Comparison of ENCODE assay signal across 9 mouse cellular contexts in the genomic region with DNA sequence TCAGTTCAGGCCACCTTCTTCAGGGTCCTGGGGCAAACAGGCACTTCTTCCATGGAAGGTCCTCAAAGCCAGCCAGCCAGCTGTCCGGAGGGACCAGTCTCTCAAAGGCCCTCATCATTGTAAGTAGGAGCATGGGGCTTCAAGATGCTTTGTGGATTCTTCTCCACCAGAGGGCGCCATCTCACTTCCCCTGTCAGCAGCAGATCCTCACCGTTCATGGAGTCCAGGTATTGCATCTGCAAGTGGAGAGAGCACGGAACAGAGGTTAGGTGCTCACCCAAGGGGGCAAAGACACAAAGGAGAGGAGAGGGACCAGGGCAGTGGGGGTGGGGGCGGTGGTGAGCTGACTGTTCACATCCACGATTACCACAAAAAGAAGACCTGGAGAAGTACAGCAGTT. TPM values are rescaled to one million over a fixed set of nuclear protein-coding genes. Genes with fewer than 3 reads are reported as not detected.
A peak's percentile ranks its signal among the peaks of the same experiment; 100 is the strongest.
DNase-seq lines count a peak whose midpoint lies in the region; ATAC-seq and TF ChIP-seq lines count a peak whose summit lies in the region.
"Had no signal": no experiment of that assay in that cellular context is flagged by ENCODE, and none has a peak within 500 bp of the region (broad histone marks: within the 10 kb centered on the region; RNA-seq: fewer than 3 reads in every experiment).

No protein-coding gene starts in this region.

- H3K4me2 ChIP-seq in CH12.LX (ENCODE audit: insufficient read depth, low read depth, poor library complexity, severe bottlenecking) = no peak overlapping the region
- H3K4me2 ChIP-seq in lung, embryonic 14.5 days = no peak overlapping the region

- no peak overlapping the region for H3K27ac ChIP-seq in CH12.LX (ENCODE audit: insufficient read depth, low read depth)
- no peak overlapping the region for H3K27ac ChIP-seq in heart, embryonic 10.5 days
- no peak overlapping the region for H3K27ac ChIP-seq in lung, embryonic 14.5 days (ENCODE audit: low read depth)

- H3K27me3 ChIP-seq in CH12.LX (replicated peaks) = no peaks in the 10 kb centered on the region
- no peaks in the 10 kb centered on the region for H3K27me3 ChIP-seq in heart, embryonic 10.5 days (ENCODE audit: insufficient read depth, poor library complexity, severe bottlenecking)
- no peaks in the 10 kb centered on the region for H3K27me3 ChIP-seq in lung, embryonic 14.5 days (ENCODE audit: insufficient read depth, low read length)

- no peak overlapping the region for H3K4me3 ChIP-seq in CH12.LX (replicated peaks in 1 of 3; ENCODE audit: low read depth in 2 of 3, low read length in 2 of 3, poor library complexity in 1 of 3)
- no peak overlapping the region for H3K4me3 ChIP-seq in heart, embryonic 10.5 days
- no peak overlapping the region for H3K4me3 ChIP-seq in lung, embryonic 14.5 days (ENCODE audit: low read depth, low read length)

- TF ChIP-seq EP300 in CH12.LX (IDR thresholded peaks at IDR 0.05; ENCODE audit: low read length) = no peak

- WGBS in heart, embryonic 10.5 days = 38% methylated on average over 6 of the region's 6 CpGs
- 23% methylated on average over 6 of the region's 6 CpGs for WGBS in lung, embryonic 14.5 days

- no peaks in the 10 kb centered on the region for H3K4me1 ChIP-seq in CH12.LX (ENCODE audit: control insufficient read depth in 1 of 2, insufficient read depth in 2 of 2)
- no peaks in the 10 kb centered on the region for H3K4me1 ChIP-seq in heart, embryonic 10.5 days
- H3K4me1 ChIP-seq in lung, embryonic 14.5 days (ENCODE audit: insufficient read depth) = no peaks in the 10 kb centered on the region

- H3K9me3 ChIP-seq in CH12.LX (replicated peaks; ENCODE audit: low read length) = no peaks in the 10 kb centered on the region
- H3K9me3 ChIP-seq in heart, embryonic 10.5 days = no peaks in the 10 kb centered on the region
- H3K9me3 ChIP-seq in lung, embryonic 14.5 days (ENCODE audit: low read depth, low read length) = no peaks in the 10 kb centered on the region

- peaks cover 53 to 86% of the 10 kb centered on the region in 2 experiments for H3K36me3 ChIP-seq in CH12.LX (replicated peaks in 1 of 2; ENCODE audit: control insufficient read depth in 1 of 2, insufficient read depth in 1 of 2, low read length in 1 of 2)
- H3K36me3 ChIP-seq in heart, embryonic 10.5 days = peaks cover 77% of the 10 kb centered on the region
- peaks cover 57% of the 10 kb centered on the region; the same call in 1 of the 2 replicates for H3K36me3 ChIP-seq in lung, embryonic 14.5 days (ENCODE audit: insufficient read depth)

- TF ChIP-seq RAD21 in CH12.LX (IDR thresholded peaks at IDR 0.05; ENCODE audit: low read depth, low read length) = peak; percentile 75

- ATAC-seq in lung, embryonic 14.5 days (ENCODE audit: insufficient read depth) = peak; percentile 44; the same call in 1 of the 2 replicates

- H3K9ac ChIP-seq in CH12.LX (ENCODE audit: insufficient read depth, low read depth) = no peak overlapping the region
- no peak overlapping the region for H3K9ac ChIP-seq in lung, embryonic 14.5 days

- DNase-seq in CH12.LX (ENCODE audit: extremely low read depth) = peak; percentile 77
- peak; percentile 67 for DNase-seq in adrenal gland, adult 8-10 months
- peak; percentile 83 for DNase-seq in embryo, embryonic 11 days
- peak; percentile 88 for DNase-seq in heart, embryonic 10.5 days (ENCODE audit: low spot score)
- DNase-seq in kidney, postnatal 4 days = peak; percentile 84 to 88
- peak; percentile 89 for DNase-seq in lung, embryonic 14.5 days
- DNase-seq in retina, adult 2 months (ENCODE audit: low read depth, low spot score) = peak; percentile 64
- DNase-seq in thymus, postnatal 25 days = peak; percentile 77

- dilution Hi-C loops in CH12.LX (cut with MboI; ENCODE audit: extremely low pct_ligation_motif_present, extremely low pct_unique_long_range_greater_than_20kb, low sequenced_read_pairs) = no loop called here

- in situ Hi-C loops in CH12.LX (cut with MboI; ENCODE audit: low pct_ligation_motif_present, low pct_unique_long_range_greater_than_20kb, low sequenced_read_pairs) = loop anchor here (25.0 kb wide), 1 partner anchor 289 kb away; a partner anchor contains a TSS

- no peaks in the 10 kb centered on the region for H3K79me2 ChIP-seq in CH12.LX (replicated peaks; ENCODE audit: control insufficient read depth, extremely low read depth, insufficient read depth, poor library complexity, severe bottlenecking)

- TF ChIP-seq POLR2A in CH12.LX (IDR thresholded peaks at IDR 0.05; ENCODE audit: low read depth, low read length) = no peak

- TF ChIP-seq CTCF in CH12.LX (conservative IDR thresholded peaks at IDR 0.05 in 1 of 2, IDR thresholded peaks at IDR 0.05 in 1 of 2; ENCODE audit: low read depth in 2 of 2, low read length in 2 of 2) = peak; percentile 84 to 85
- peak; percentile 96 for TF ChIP-seq CTCF in lung, embryonic 14.5 days (IDR thresholded peaks at IDR 0.05; ENCODE audit: low read depth)

TF ChIP-seq in CH12.LX, 34 proteins besides CTCF, POLR2A, EP300 and RAD21:
- no peak for TF ChIP-seq JUN (IDR thresholded peaks at IDR 0.05; ENCODE audit: insufficient read depth, low read depth, low read length)
- peak; percentile 89 for TF ChIP-seq SMC3 (IDR thresholded peaks at IDR 0.05; ENCODE audit: low read depth, low read length)

RNA-seq across cellular contexts. Expression of a gene that starts 13.6 kb away (rescaled TPM):
- 0.04 and 0.08 TPM in 2 replicates for total RNA-seq in CH12.LX (2012; rRNA removed)
- total RNA-seq in CH12.LX (2014; rRNA removed) = not detected in 2 replicates
- 0.08 and 0.09 TPM in 2 replicates for polyA plus RNA-seq in CH12.LX (2012; ENCODE audit: insufficient read length, low read depth)
- total RNA-seq in adrenal gland, adult 8-10 months (2022) = under 1 TPM in 3 of 4 experiments, not detected in 1; 0.06 to 0.15 (median 0.10) TPM
- polyA plus RNA-seq in heart, embryonic 10.5 days (2016; fragmentation: Nextera tagmentation; extraction: Ambion mirVana) = 0.22 and 0.30 TPM in 2 replicates
- polyA plus RNA-seq in lung, embryonic 14.5 days (2014; fragmentation: Nextera tagmentation; extraction: Ambion mirVana) = 0.04 and 0.11 TPM in 2 replicates
- total RNA-seq: left cerebral cortex, adult 8-10 months had no signal

RNA-seq across cellular contexts. Expression of a gene that starts 21.6 kb away (rescaled TPM):
- 289 and 331 TPM in 2 replicates for total RNA-seq in CH12.LX (2012; rRNA removed)
- total RNA-seq in CH12.LX (2014; rRNA removed) = 211 and 220 TPM in 2 replicates
- polyA plus RNA-seq in CH12.LX (2012; ENCODE audit: insufficient read length, low read depth) = 453 and 463 TPM in 2 replicates
- 100 to 1,000 TPM; 139 to 179 (median 160) TPM for total RNA-seq in adrenal gland, adult 8-10 months (2022)
- polyA plus RNA-seq in heart, embryonic 10.5 days (2016; fragmentation: Nextera tagmentation; extraction: Ambion mirVana) = 170 and 215 TPM in 2 replicates
- 179 and 194 TPM in 2 replicates for polyA plus RNA-seq in lung, embryonic 14.5 days (2014; fragmentation: Nextera tagmentation; extraction: Ambion mirVana)

RNA-seq across cellular contexts. Expression of a gene that starts 29.1 kb away (rescaled TPM):
- total RNA-seq in CH12.LX (2012; rRNA removed) = 12.4 and 12.7 TPM in 2 replicates
- total RNA-seq in CH12.LX (2014; rRNA removed) = 22.7 and 23.8 TPM in 2 replicates
- 31.8 and 33.8 TPM in 2 replicates for polyA plus RNA-seq in CH12.LX (2012; ENCODE audit: insufficient read length, low read depth)
- 100 to 1,000 TPM; 285 to 331 (median 289) TPM for total RNA-seq in adrenal gland, adult 8-10 months (2022)
- polyA plus RNA-seq in heart, embryonic 10.5 days (2016; fragmentation: Nextera tagmentation; extraction: Ambion mirVana) = 7.9 and 9.5 TPM in 2 replicates
- 8.9 and 9.2 TPM in 2 replicates for polyA plus RNA-seq in lung, embryonic 14.5 days (2014; fragmentation: Nextera tagmentation; extraction: Ambion mirVana)
